Mouse (Mus musculus): ENCODE data around the gene 1700003F12Rik. TPM values are rescaled to one million over a fixed set of nuclear protein-coding genes. Genes with fewer than 3 reads are reported as not detected.

1700003F12Rik gene
- total and polyA plus RNA-seq, 3 experiments, result 0.52 to 0.85 (median 0.56) TPM

- Histone ChIP-seq H3K79me2 (replicated peaks; ENCODE audit: control insufficient read depth, extremely low read depth, insufficient read depth, poor library complexity, severe bottlenecking) (no peaks in the 10 kb centered on the region; the same call in 1 of the 2 replicates), H3K36me3 (replicated peaks in 1 of 2; ENCODE audit: control insufficient read depth in 1 of 2, insufficient read depth in 1 of 2, low read length in 1 of 2) (peaks cover 5 to 35% of the 10 kb centered on the region in 2 experiments), H3K27me3 (replicated peaks) (no peaks in the 10 kb centered on the region), H3K27ac (ENCODE audit: insufficient read depth, low read depth) (no peak overlapping the region), H3K9me3 (replicated peaks; ENCODE audit: low read length) (no peaks in the 10 kb centered on the region), H3K4me3 (replicated peaks in 1 of 3; ENCODE audit: low read depth in 2 of 3, low read length in 2 of 3, poor library complexity in 1 of 3) (no peak overlapping the region), H3K4me1 (ENCODE audit: control insufficient read depth in 1 of 2, insufficient read depth in 2 of 2) (peaks cover 0 to 34% of the 10 kb centered on the region in 2 experiments; a peak in 2 of 4 replicates), H3K4me2 (ENCODE audit: insufficient read depth, low read depth, poor library complexity, severe bottlenecking) (no peak overlapping the region), H3K9ac (ENCODE audit: insufficient read depth, low read depth) (no peak overlapping the region)
- DNase-seq (ENCODE audit: extremely low read depth), result no peak
- in situ Hi-C loops (cut with MboI; ENCODE audit: low pct_ligation_motif_present, low pct_unique_long_range_greater_than_20kb, low sequenced_read_pairs), result no loop called here
- TF ChIP-seq MAFK (IDR thresholded peaks at IDR 0.05; ENCODE audit: insufficient replicate concordance, low read length) (peak; percentile 40; the same call in 1 of the 2 replicates), IRF4 (IDR thresholded peaks at IDR 0.05; ENCODE audit: low read depth, low read length) (no peak)
- dilution Hi-C loops (cut with MboI; ENCODE audit: extremely low pct_ligation_motif_present, extremely low pct_unique_long_range_greater_than_20kb, low sequenced_read_pairs), result no loop called here
These were observed 47.1 kb upstream of the 1700003F12Rik start for GRCm38 (mm10) chr2:154499717-154500247.

- Histone ChIP-seq H3K36me3 (replicated peaks in 1 of 2; ENCODE audit: control insufficient read depth in 1 of 2, insufficient read depth in 1 of 2, low read length in 1 of 2) (peaks cover 8 to 36% of the 10 kb centered on the region in 2 experiments), H3K4me3 (replicated peaks in 1 of 3; ENCODE audit: low read depth in 2 of 3, low read length in 2 of 3, poor library complexity in 1 of 3) (no peak overlapping the region), H3K9ac (ENCODE audit: insufficient read depth, low read depth) (no peak overlapping the region), H3K79me2 (replicated peaks; ENCODE audit: control insufficient read depth, extremely low read depth, insufficient read depth, poor library complexity, severe bottlenecking) (no peaks in the 10 kb centered on the region; the same call in 1 of the 2 replicates), H3K27ac (ENCODE audit: insufficient read depth, low read depth) (no peak overlapping the region), H3K9me3 (replicated peaks; ENCODE audit: low read length) (no peaks in the 10 kb centered on the region), H3K4me1 (ENCODE audit: control insufficient read depth in 1 of 2, insufficient read depth in 2 of 2) (peaks cover 0 to 34% of the 10 kb centered on the region in 2 experiments; a peak in 2 of 4 replicates), H3K27me3 (replicated peaks) (no peaks in the 10 kb centered on the region), H3K4me2 (ENCODE audit: insufficient read depth, low read depth, poor library complexity, severe bottlenecking) (no peak overlapping the region)
- no peak for DNase-seq (ENCODE audit: extremely low read depth)
- TF ChIP-seq ZC3H11A (IDR thresholded peaks at IDR 0.05; ENCODE audit: low read depth, low read length) (no peak), RCOR1 (conservative IDR thresholded peaks at IDR 0.05; ENCODE audit: low read depth, low read length) (no peak), MXI1 (IDR thresholded peaks at IDR 0.05; ENCODE audit: low read depth, low read length) (no peak), ETS1 (conservative IDR thresholded peaks at IDR 0.05; ENCODE audit: low read depth, low read length) (no peak), TCF12 (IDR thresholded peaks at IDR 0.05; ENCODE audit: low read depth, low read length) (no peak), SMC3 (IDR thresholded peaks at IDR 0.05; ENCODE audit: low read depth, low read length) (no peak), EP300 (IDR thresholded peaks at IDR 0.05; ENCODE audit: low read length) (no peak), GABPA (IDR thresholded peaks at IDR 0.05; ENCODE audit: insufficient replicate concordance, low read depth, low read length) (no peak), MAZ (IDR thresholded peaks at IDR 0.05; ENCODE audit: low read depth, low read length) (no peak), ZMIZ1 (IDR thresholded peaks at IDR 0.05; ENCODE audit: low read depth, low read length) (no peak), IRF4 (IDR thresholded peaks at IDR 0.05; ENCODE audit: low read depth, low read length) (no peak), RAD21 (IDR thresholded peaks at IDR 0.05; ENCODE audit: low read depth, low read length) (no peak), CTCF (conservative IDR thresholded peaks at IDR 0.05 in 1 of 2, IDR thresholded peaks at IDR 0.05 in 1 of 2; ENCODE audit: low read depth in 2 of 2, low read length in 2 of 2) (no peak), CHD2 (IDR thresholded peaks at IDR 0.05; ENCODE audit: low read length) (no peak), MYC (IDR thresholded peaks at IDR 0.05; ENCODE audit: low read depth, low read length) (no peak), PAX5 (IDR thresholded peaks at IDR 0.05; ENCODE audit: low read length) (no peak), ELF1 (IDR thresholded peaks at IDR 0.05; ENCODE audit: low read depth, low read length) (no peak)
- dilution Hi-C loops (cut with MboI; ENCODE audit: extremely low pct_ligation_motif_present, extremely low pct_unique_long_range_greater_than_20kb, low sequenced_read_pairs) (no loop called here), in situ Hi-C loops (cut with MboI; ENCODE audit: low pct_ligation_motif_present, low pct_unique_long_range_greater_than_20kb, low sequenced_read_pairs) (no loop called here)
These were observed 46.1 kb upstream of the 1700003F12Rik start for GRCm38 (mm10) chr2:154500758-154501157.

Measured in CH12.LX (cell line).